Mouse (Mus musculus) limb, embryonic 10.5 days (tissue): Measurements from ENCODE around the gene Rpp21. TPM values are rescaled to one million over a fixed set of nuclear protein-coding genes. Genes with fewer than 3 reads are reported as not detected.
A peak's percentile ranks its signal among the peaks of the same experiment; 100 is the strongest.
"Not testable (repeated sequence)": the region's sequence is repeated elsewhere in the genome, so short reads cannot be mapped to it uniquely, and the experiment has no call there.

Source experiments
- DNase-seq: peaks from one replicate; pipeline ENCODE4 v3.0.0-alpha.2; 2017; ENCODE audit warnings: low spot score
- H3K27ac ChIP-seq: fragments of 300-500 bp; sonication (generic); 2 replicates; pipeline ENCODE4 v1.5.1; 2016; ENCODE audit warnings: mild to moderate bottlenecking
- H3K27me3 ChIP-seq: fragments of 300-500 bp; sonication (generic); 2 replicates; pipeline ENCODE4 v1.6.1; 2016; ENCODE audit warnings: low read depth, mild to moderate bottlenecking; ENCODE audit not compliant: poor library complexity, severe bottlenecking
- H3K36me3 ChIP-seq: fragments of 300-500 bp; sonication (generic); 2 replicates; pipeline ENCODE4 v1.6.1; 2016; ENCODE audit warnings: mild to moderate bottlenecking, moderate library complexity
- H3K4me1 ChIP-seq: fragments of 300-500 bp; sonication (generic); 2 replicates; pipeline ENCODE4 v1.6.1; 2016
- H3K4me3 ChIP-seq: fragments of 300-500 bp; sonication (generic); 2 replicates; pipeline ENCODE4 v1.5.1; 2016; ENCODE audit warnings: mild to moderate bottlenecking, moderate library complexity
- H3K9me3 ChIP-seq: fragments of 300-500 bp; sonication (generic); replicated peaks from 2 replicates; pipeline ENCODE4 v1.6.1; 2016; ENCODE audit warnings: mild to moderate bottlenecking
- WGBS: fragments of 180-500 bp; shearing (Covaris S2); methylation state at CpG from one replicate; pipeline ENCODE4 v1.1.7; 2016; 5-methylcytosine and 5-hydroxymethylcytosine counted together
- polyA plus RNA-seq: library from polyadenylated mRNA; unstranded; fragments of >200 nt; fragmentation: Nextera tagmentation; extraction: Ambion mirVana; gene quantifications from 2 replicates; pipeline ENCODE4 v1.2.1, GENCODE M21; 2016

Gene Rpp21
- polyA plus RNA-seq, 1 experiment from 2014 or later, result 96.0 TPM

GRCm38 (mm10) chr17:36257241-36257947 is 475 bp downstream of the Rpp21 start:
- peak; percentile 77 for DNase-seq
- Histone ChIP-seq H3K4me3 (peak overlapping the region; percentile 87), H3K36me3 (peaks cover 46% of the 10 kb centered on the region), H3K27me3 (peaks cover 8% of the 10 kb centered on the region; the same call in 1 of the 2 replicates), H3K9me3 (no peaks in the 10 kb centered on the region), H3K27ac (peak overlapping the region; percentile 88), H3K4me1 (peaks cover 11% of the 10 kb centered on the region)
- WGBS, result under 1% methylated on average over 37 of the region's 37 CpGs

DNA sequence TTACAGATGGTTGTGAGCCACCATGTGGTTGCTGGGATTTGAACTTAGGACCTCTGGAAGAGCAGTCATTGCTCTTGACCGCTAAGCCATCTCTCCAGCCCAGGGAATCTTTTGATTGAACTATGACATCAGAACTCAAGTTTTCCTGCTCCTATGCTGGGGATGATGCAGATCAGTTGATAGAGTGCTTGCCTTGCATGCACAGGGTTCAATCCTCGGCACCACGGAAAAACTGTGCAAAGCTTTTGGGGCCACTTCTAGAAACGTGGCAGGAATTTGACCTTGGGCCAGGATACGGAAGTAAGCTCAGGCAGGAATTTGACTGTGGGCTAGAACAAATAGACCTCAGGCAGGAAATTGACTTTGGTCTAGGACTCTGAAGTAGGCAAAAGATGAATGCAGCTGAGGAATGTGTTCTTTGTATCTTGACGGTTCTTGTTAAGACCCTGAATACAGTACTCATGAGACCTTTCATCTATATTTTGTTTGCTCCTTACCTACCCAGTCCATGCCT is 4.7 kb downstream of the Rpp21 start:
- 67% methylated on average over 6 of the region's 6 CpGs for WGBS
- 0 out of 2 replicates have a peak, but pooled peaks cover 6% of the 10 kb centered on the region for H3K36me3 ChIP-seq
- H3K4me1 ChIP-seq, result peaks cover 20% of the 10 kb centered on the region
- no peak overlapping the region for H3K27ac ChIP-seq
- no peaks in the 10 kb centered on the region for H3K9me3 ChIP-seq
- H3K27me3 ChIP-seq, result peaks cover 42% of the 10 kb centered on the region
- H3K4me3 ChIP-seq, result no peak overlapping the region
- DNase-seq, result no peak

- H3K27ac ChIP-seq, result no peak overlapping the region
- 11% methylated on average over 25 of the region's 25 CpGs for WGBS
- 0 out of 2 replicates have a peak, but pooled peaks cover 6% of the 10 kb centered on the region for H3K36me3 ChIP-seq
- H3K4me3 ChIP-seq, result peak overlapping the region; percentile 37
- H3K27me3 ChIP-seq, result peaks cover 50% of the 10 kb centered on the region
- H3K9me3 ChIP-seq, result no peaks in the 10 kb centered on the region
- DNase-seq, result peak; percentile 49
- peaks cover 17% of the 10 kb centered on the region for H3K4me1 ChIP-seq
These were observed 5.5 kb downstream of the Rpp21 start for GRCm38 (mm10) chr17:36252250-36252876.

DNA sequence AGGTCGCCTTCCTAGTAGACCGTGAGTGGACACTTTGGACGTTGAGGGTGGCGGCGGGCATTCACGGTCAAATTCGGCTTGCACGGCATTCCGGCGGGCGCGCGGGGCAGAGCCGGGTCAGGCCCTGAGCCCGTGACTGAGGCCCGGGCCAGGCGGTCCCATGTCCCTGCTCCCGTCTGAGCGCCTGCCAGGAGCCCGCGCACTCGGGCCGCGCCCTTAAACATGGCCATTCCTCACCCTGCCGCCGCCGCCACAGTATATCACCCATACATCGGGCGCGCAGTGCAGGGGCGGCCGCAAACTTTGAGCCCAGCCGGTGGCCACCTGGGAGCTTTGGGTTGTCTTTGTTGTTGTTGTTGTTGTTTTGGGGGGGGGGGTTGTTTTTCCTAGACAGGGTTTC is 9.0 kb downstream of the Rpp21 start:
- Histone ChIP-seq H3K4me1 (peaks cover 11% of the 10 kb centered on the region), H3K4me3 (peak overlapping the region; percentile 31), H3K9me3 (no peaks in the 10 kb centered on the region), H3K27me3 (peaks cover 52% of the 10 kb centered on the region), H3K27ac (no peak overlapping the region), H3K36me3 (no peaks in the 10 kb centered on the region)
- 25% methylated on average over 33 of the region's 33 CpGs for WGBS
- DNase-seq, result no peak

GRCm38 (mm10) chr17:36245741-36246140 is 12.1 kb downstream of the Rpp21 start:
- H3K4me3 ChIP-seq, result no peak overlapping the region
- H3K4me1 ChIP-seq, result peaks cover 10% of the 10 kb centered on the region
- no peaks in the 10 kb centered on the region for H3K9me3 ChIP-seq
- DNase-seq, result no peak
- no peaks in the 10 kb centered on the region for H3K36me3 ChIP-seq
- no peak overlapping the region for H3K27ac ChIP-seq
- WGBS, result 85% methylated on average over 2 of the region's 2 CpGs
- H3K27me3 ChIP-seq, result peaks cover 33% of the 10 kb centered on the region

DNA sequence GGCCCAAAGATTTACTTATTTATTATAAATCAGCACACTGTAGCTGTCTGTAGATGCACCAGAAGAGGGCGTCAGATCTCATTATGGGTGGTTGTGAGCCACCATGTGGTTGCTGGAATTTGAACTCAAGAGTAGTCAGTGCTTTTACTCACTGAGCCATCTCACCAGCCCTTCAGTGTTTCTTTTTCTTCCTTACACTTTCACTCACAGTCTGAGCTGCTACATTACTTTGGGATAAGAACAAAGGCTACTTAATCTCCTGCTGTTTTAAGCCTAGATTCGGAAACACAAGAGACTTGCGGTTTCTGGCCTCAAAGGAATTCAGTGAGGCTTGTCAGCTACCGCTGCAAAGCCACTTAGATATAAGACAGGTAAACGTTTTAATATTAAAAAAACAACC is 13.8 kb downstream of the Rpp21 start:
- H3K27me3 ChIP-seq, result peaks cover 21% of the 10 kb centered on the region
- DNase-seq, result no peak
- 53% methylated on average over 5 of the region's 5 CpGs for WGBS
- H3K36me3 ChIP-seq, result no peaks in the 10 kb centered on the region
- H3K4me1 ChIP-seq, result peaks cover 15% of the 10 kb centered on the region
- no peaks in the 10 kb centered on the region for H3K9me3 ChIP-seq
- H3K27ac ChIP-seq, result no peak overlapping the region
- H3K4me3 ChIP-seq, result no peak overlapping the region

DNA sequence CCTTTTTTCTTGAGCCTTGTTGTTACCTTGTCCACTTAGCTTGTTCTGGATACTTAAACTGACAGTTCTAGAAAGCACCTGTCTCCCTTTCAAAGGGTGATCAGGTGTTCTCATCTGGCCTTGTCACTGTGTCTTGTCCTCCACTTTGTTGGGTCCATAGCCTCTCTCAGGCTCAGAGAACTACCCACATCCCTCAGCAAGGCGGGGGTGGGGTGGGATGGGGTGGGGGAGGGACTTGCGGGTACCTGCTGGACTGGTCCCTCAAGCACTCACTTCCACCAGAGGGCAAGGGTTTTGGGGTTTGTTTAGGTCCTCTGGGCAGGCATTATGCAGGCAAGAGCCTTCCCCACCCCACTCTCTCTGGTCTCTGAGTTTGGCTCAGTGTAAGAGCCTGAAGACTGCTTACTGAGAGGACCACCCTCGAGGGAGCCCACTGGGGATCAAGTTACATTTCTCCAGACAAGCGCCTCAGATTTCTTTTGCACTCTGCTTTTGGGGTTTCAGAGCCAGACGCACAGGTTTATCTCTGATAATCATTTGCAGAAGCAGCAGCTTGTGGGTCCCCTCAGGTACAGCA is 17.1 kb downstream of the Rpp21 start:
- no peaks in the 10 kb centered on the region for H3K36me3 ChIP-seq
- no peak for DNase-seq
- H3K27ac ChIP-seq, result peak overlapping the region; percentile 36; the same call in 1 of the 2 replicates
- peaks cover 15% of the 10 kb centered on the region for H3K4me1 ChIP-seq
- H3K4me3 ChIP-seq, result no peak overlapping the region; the same call in 1 of the 2 replicates
- no peaks in the 10 kb centered on the region for H3K9me3 ChIP-seq
- H3K27me3 ChIP-seq, result peaks cover 35% of the 10 kb centered on the region
- 10% methylated on average over 5 of the region's 5 CpGs for WGBS

- peaks cover 37% of the 10 kb centered on the region for H3K27me3 ChIP-seq
- no peaks in the 10 kb centered on the region for H3K36me3 ChIP-seq
- WGBS, result 2% methylated on average over 27 of the region's 27 CpGs
- 0 out of 2 replicates have a peak overlapping the region, but pooled peaks have one; percentile 36 for H3K27ac ChIP-seq
- H3K9me3 ChIP-seq, result no peaks in the 10 kb centered on the region
- DNase-seq, result no peak
- H3K4me3 ChIP-seq, result peak overlapping the region; percentile 42
- peaks cover 15% of the 10 kb centered on the region for H3K4me1 ChIP-seq
These were observed 20.4 kb downstream of the Rpp21 start for GRCm38 (mm10) chr17:36237321-36237921.

- H3K9me3 ChIP-seq, H3K27ac ChIP-seq, H3K36me3 ChIP-seq, DNase-seq, H3K4me3 ChIP-seq, H3K4me1 ChIP-seq: not testable (repeated sequence)
- H3K27me3 ChIP-seq, result peaks cover 37% of the 10 kb centered on the region
- WGBS, result 30% methylated on average over 9 of the region's 9 CpGs
These were observed 22.6 kb downstream of the Rpp21 start for GRCm38 (mm10) chr17:36235300-36235699.

DNA sequence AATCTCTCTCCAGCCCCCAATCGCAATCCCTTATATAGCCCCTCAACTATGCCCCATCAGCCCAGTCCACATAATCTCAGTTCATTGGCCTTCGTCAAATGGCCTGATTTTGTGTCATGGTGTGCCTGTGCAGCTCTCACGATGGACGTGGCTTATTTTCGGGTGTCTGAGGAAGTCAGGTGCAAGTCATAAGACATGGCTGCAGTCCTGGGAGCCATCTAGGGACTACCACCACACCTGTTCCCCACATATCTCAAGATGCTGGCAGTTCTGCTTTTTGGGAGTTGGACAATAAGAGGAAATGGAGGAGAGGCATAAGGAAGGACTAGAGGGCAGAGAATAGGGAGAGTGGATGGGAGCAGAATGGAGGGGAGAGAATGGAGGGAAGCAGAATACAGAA is 24.3 kb downstream of the Rpp21 start:
- H3K4me3 ChIP-seq, result no peak overlapping the region
- 85% methylated on average over 5 of the region's 5 CpGs for WGBS
- H3K27ac ChIP-seq, result no peak overlapping the region
- DNase-seq, result no peak
- H3K4me1 ChIP-seq, result peaks cover 6% of the 10 kb centered on the region
- H3K27me3 ChIP-seq, result peaks cover 30% of the 10 kb centered on the region
- no peaks in the 10 kb centered on the region for H3K36me3 ChIP-seq
- no peaks in the 10 kb centered on the region for H3K9me3 ChIP-seq

- H3K4me1 ChIP-seq, result no peaks in the 10 kb centered on the region
- 6% methylated on average over 36 of the region's 36 CpGs for WGBS
- DNase-seq, result peak; percentile 100
- no peaks in the 10 kb centered on the region for H3K9me3 ChIP-seq
- peaks cover 7% of the 10 kb centered on the region for H3K27me3 ChIP-seq
- H3K27ac ChIP-seq, result no peak overlapping the region
- H3K4me3 ChIP-seq, result no peak overlapping the region
- H3K36me3 ChIP-seq, result no peaks in the 10 kb centered on the region
These were observed 26.6 kb downstream of the Rpp21 start for GRCm38 (mm10) chr17:36231318-36231717.

DNA sequence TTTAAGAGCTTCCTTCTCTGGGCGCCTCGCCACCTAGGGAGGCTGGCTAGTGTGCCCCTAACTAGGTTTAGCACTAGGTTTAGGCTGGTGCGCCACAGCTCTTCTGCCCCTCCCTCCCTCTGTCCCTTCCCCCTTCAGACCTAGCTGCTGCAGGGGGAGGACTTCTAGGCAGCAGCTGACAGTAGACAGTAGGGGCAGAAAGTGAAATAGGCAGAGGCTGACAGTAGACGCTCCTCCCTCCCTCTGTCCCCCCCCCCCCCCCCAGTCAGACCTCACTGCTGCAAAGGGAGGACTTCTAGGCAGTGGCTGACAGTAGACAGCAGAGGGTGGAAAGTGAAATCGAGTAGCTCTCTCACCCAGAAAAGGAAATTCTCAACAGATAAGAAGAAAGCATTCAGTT is 28.8 kb downstream of the Rpp21 start:
- Histone ChIP-seq H3K27ac (no peak overlapping the region), H3K4me1 (peaks cover 7% of the 10 kb centered on the region; the same call in 1 of the 2 replicates), H3K9me3 (no peaks in the 10 kb centered on the region), H3K4me3 (no peak overlapping the region), H3K27me3 (peaks cover 20% of the 10 kb centered on the region), H3K36me3 (no peaks in the 10 kb centered on the region)
- WGBS, result 11% methylated on average over 5 of the region's 5 CpGs
- no peak for DNase-seq
